Mouse (Mus musculus): ENCODE measurements around the gene Cyp4a10.
"Not testable (repeated sequence)": the region's sequence is repeated elsewhere in the genome, so short reads cannot be mapped to it uniquely, and the experiment has no call there.

DNA sequence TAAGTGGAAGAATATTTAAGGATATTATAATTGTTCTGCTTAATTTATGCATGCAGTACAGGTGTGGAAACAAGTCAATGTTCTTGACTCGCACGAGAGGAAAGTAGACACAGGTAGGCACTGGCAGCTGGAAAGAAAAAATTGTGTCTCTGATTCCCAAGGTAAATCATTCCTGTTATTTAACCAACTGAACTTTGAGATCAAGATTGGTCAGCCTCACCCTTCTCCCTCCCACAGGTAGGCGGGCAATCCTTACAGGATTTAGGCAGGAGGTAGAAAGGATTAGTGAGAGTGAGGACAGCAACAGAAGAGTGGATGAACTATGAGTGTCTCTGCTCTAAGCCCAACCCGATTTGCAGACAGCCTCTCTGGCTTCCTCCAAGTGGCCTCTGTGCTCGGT lies at the start of gene Cyp4a10:
- not testable (repeated sequence) for TF ChIP-seq POLR2A, CTCF (IDR thresholded peaks at IDR 0.05; ENCODE audit: extremely low read depth, insufficient read depth, low read length)
